Comparison of ENCODE assay signal across 9 mouse cellular contexts in genomic region chr6:84093473-84093872, GRCm38 (mm10).
A peak's percentile ranks its signal among the peaks of the same experiment; 100 is the strongest.
DNase-seq lines count a peak whose midpoint lies in the region; ATAC-seq and TF ChIP-seq lines count a peak whose summit lies in the region.
"Had no signal": no experiment of that assay in that cellular context is flagged by ENCODE, and none has a peak within 500 bp of the region (broad histone marks: within the 10 kb centered on the region; RNA-seq: fewer than 3 reads in every experiment).

No protein-coding gene starts in this region.

- intact Hi-C loops in heart, postnatal 14 days (cut with DNase I), result loop anchor here (10.0 kb wide), 1 partner anchor 381 kb away; no protein-coding TSS in a partner anchor

- no peak for TF ChIP-seq POLR2A in MEL (IDR thresholded peaks at IDR 0.05; ENCODE audit: control insufficient read depth in 1 of 2, insufficient read depth in 1 of 2, low read depth in 1 of 2, low read length in 2 of 2, poor library complexity in 1 of 2)

- no peak overlapping the region for H3K27ac ChIP-seq in MEL (ENCODE audit: control insufficient read depth, low read depth, low read length)
- no peak overlapping the region for H3K27ac ChIP-seq in intestine, embryonic 16.5 days (ENCODE audit: low read length)
- H3K27ac ChIP-seq: liver, embryonic 13.5 days had no signal

- peak; percentile 35 to 76 (median 62) for TF ChIP-seq CTCF in MEL (IDR thresholded peaks at IDR 0.05 in 2 of 3, conservative IDR thresholded peaks at IDR 0.05 in 1 of 3; ENCODE audit: control insufficient read depth in 1 of 3, insufficient read depth in 1 of 3, low read depth in 2 of 3, low read length in 3 of 3, poor library complexity in 1 of 3, severe bottlenecking in 1 of 3)

- no peaks in the 10 kb centered on the region for H3K9me3 ChIP-seq in MEL (replicated peaks; ENCODE audit: insufficient read depth, low read length)
- no peaks in the 10 kb centered on the region for H3K9me3 ChIP-seq in intestine, embryonic 16.5 days (ENCODE audit: control insufficient read depth, low read length)
- H3K9me3 ChIP-seq: liver, embryonic 13.5 days had no signal

- no peaks in the 10 kb centered on the region; a peak in 1 of 4 replicates for H3K27me3 ChIP-seq in MEL (ENCODE audit: control insufficient read depth in 1 of 2, insufficient read depth in 2 of 2, low read length in 2 of 2)
- no peaks in the 10 kb centered on the region for H3K27me3 ChIP-seq in intestine, embryonic 16.5 days (replicated peaks; ENCODE audit: control insufficient read depth, insufficient read depth, low read length)
- H3K27me3 ChIP-seq: liver, embryonic 13.5 days had no signal

- ATAC-seq in intestine, embryonic 16.5 days, result peak; percentile 65; the same call in 1 of the 2 replicates

- H3K4me1 ChIP-seq in MEL (ENCODE audit: control insufficient read depth in 1 of 2, insufficient read depth in 2 of 2, low read length in 2 of 2), result no peaks in the 10 kb centered on the region
- H3K4me1 ChIP-seq in intestine, embryonic 16.5 days (ENCODE audit: control insufficient read depth, insufficient read depth, low read length), result no peaks in the 10 kb centered on the region
- H3K4me1 ChIP-seq: liver, embryonic 13.5 days had no signal

- H3K79me2 ChIP-seq in MEL (ENCODE audit: control insufficient read depth, insufficient read depth, low read length, poor library complexity), result no peaks in the 10 kb centered on the region

- H3K36me3 ChIP-seq in MEL (ENCODE audit: control insufficient read depth in 1 of 2, insufficient read depth in 2 of 2, low read length in 2 of 2), result no peaks in the 10 kb centered on the region
- H3K36me3 ChIP-seq in intestine, embryonic 16.5 days (ENCODE audit: control insufficient read depth, insufficient read depth, low read length), result no peaks in the 10 kb centered on the region
- H3K36me3 ChIP-seq: liver, embryonic 13.5 days had no signal

- no peak overlapping the region for H3K4me3 ChIP-seq in MEL (ENCODE audit: control insufficient read depth in 1 of 2, insufficient read depth in 1 of 2, low read depth in 2 of 2, low read length in 2 of 2)
- H3K4me3 ChIP-seq in intestine, embryonic 16.5 days (ENCODE audit: low read length), result no peak overlapping the region
- H3K4me3 ChIP-seq: liver, embryonic 13.5 days had no signal

- peak; percentile 24 to 58 for DNase-seq in heart, postnatal 14 days
- no peak for DNase-seq in heart, adult 11 months
- peak; percentile 56 for DNase-seq in MEL (ENCODE audit: low read depth, low spot score)
- peak; percentile 90 for DNase-seq in embryo, embryonic 10 days (ENCODE audit: low spot score)
- DNase-seq in lung, postnatal 25 days (ENCODE audit: low spot score), result peak; percentile 30
- peak; percentile 32 for DNase-seq in skeletal muscle tissue, adult 2 months (ENCODE audit: low read depth, low spot score)
- DNase-seq in adrenal gland, postnatal 4 days (ENCODE audit: low spot score in 2 of 2), result no peak
- DNase-seq: liver, embryonic 13.5 days had no signal

- no peak overlapping the region for H3K9ac ChIP-seq in MEL (ENCODE audit: control insufficient read depth, low read depth, low read length, poor library complexity, severe bottlenecking)
- H3K9ac ChIP-seq in intestine, embryonic 16.5 days (ENCODE audit: low read depth, low read length), result no peak overlapping the region
- H3K9ac ChIP-seq: liver, embryonic 13.5 days had no signal

- 18% methylated on average over 4 of the region's 4 CpGs for WGBS in intestine, embryonic 16.5 days

- no peak overlapping the region for H3K4me2 ChIP-seq in intestine, embryonic 16.5 days (ENCODE audit: low read depth, low read length)
- H3K4me2 ChIP-seq: liver, embryonic 13.5 days had no signal

- no peak for TF ChIP-seq EP300 in MEL (IDR thresholded peaks at IDR 0.05; ENCODE audit: low read depth in 1 of 2, low read length in 2 of 2)

- TF ChIP-seq RAD21 in MEL (IDR thresholded peaks at IDR 0.05; ENCODE audit: low read depth, low read length), result peak; percentile 80

TF ChIP-seq in MEL, 35 proteins besides CTCF, POLR2A, EP300 and RAD21:
- TF ChIP-seq BHLHE40 (IDR thresholded peaks at IDR 0.05; ENCODE audit: borderline replicate concordance, low read depth, low read length), result no peak
- TF ChIP-seq SMC3 (IDR thresholded peaks at IDR 0.05; ENCODE audit: low read depth, low read length), result peak; percentile 65
- TF ChIP-seq CHD1 (IDR thresholded peaks at IDR 0.05; ENCODE audit: low read depth, low read length), result no peak
- TF ChIP-seq ZC3H11A (IDR thresholded peaks at IDR 0.05; ENCODE audit: low read depth, low read length), result peak; percentile 47

Comparison
In these comparisons a context has a peak if more than half of its experiments do, and no peak if none do; other contexts are left out.
1. DNase-seq: peak in heart, postnatal 14 days (2 of 2), MEL (single experiment), embryo, embryonic 10 days (single experiment), lung, postnatal 25 days (single experiment) and skeletal muscle tissue, adult 2 months (single experiment); none in heart, adult 11 months (single experiment) and adrenal gland, postnatal 4 days (0 of 2).